Mouse (Mus musculus): ENCODE data around the gene Rbm47. TPM values are rescaled to one million over a fixed set of nuclear protein-coding genes. Genes with fewer than 3 reads are reported as not detected.

Gene Rbm47
- polyA plus RNA-seq, 1 experiment from 2014 or later, result 45.6 TPM

DNA sequence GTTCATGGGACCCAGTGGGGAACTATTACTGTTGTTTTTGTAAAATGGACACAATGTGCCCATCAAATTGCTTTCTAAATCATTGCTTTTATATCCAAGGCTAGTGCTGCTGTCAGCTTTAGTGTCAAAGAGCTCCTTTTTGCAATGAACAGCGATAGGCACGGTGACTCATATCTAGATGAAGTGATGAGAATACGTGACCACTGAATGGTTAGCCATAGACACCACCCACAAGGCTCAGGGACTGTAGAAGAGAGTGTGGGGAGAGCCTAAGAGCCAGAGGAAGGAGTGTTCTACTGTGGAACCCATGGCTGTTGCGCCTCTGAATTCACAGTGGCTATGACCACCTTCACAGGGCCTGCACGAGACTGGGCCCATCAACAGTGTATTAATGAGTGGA lies 186.5 kb downstream of the Rbm47 start:
- Histone ChIP-seq H3K4me3 (ENCODE audit: low read length) (no peak overlapping the region), H3K27me3 (ENCODE audit: control insufficient read depth, insufficient read depth, low read length) (no peaks in the 10 kb centered on the region), H3K27ac (ENCODE audit: low read depth, low read length) (no peak overlapping the region), H3K9ac (ENCODE audit: low read depth, low read length) (no peak overlapping the region), H3K36me3 (ENCODE audit: control insufficient read depth, insufficient read depth, low read length) (no peaks in the 10 kb centered on the region), H3K4me2 (replicated peaks; ENCODE audit: low read depth, low read length) (no peak overlapping the region), H3K4me1 (ENCODE audit: control insufficient read depth, insufficient read depth, low read length) (no peaks in the 10 kb centered on the region), H3K9me3 (ENCODE audit: control insufficient read depth, low read length) (no peaks in the 10 kb centered on the region)
- no peak for ATAC-seq (ENCODE audit: low FRiP score, low TSS enrichment)
- WGBS, result 89% methylated on average over 5 of the region's 5 CpGs

DNA sequence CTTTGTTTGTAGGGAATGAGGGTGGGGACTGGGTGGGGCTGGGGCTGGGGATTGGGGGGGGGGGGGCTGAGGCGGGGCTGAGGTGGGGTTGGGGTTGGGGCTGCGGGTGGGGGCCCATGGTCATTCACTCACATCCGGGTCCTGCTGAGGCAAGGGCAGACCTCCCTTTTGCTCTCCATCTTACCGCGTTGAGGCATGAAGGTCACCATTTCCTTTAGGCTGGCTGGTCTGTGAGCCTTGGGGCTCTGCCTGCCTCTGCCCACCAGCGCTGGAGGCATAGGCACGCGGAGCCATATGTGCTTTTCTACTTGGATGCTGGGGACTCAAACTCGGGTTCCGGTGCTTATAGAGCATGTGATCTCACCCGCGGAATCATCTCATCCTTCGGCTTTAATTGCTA lies 197.2 kb downstream of the Rbm47 start:
- H3K27me3 ChIP-seq (ENCODE audit: control insufficient read depth, insufficient read depth, low read length), result no peaks in the 10 kb centered on the region
- H3K36me3 ChIP-seq (ENCODE audit: control insufficient read depth, insufficient read depth, low read length), result no peaks in the 10 kb centered on the region
- H3K4me1 ChIP-seq (ENCODE audit: control insufficient read depth, insufficient read depth, low read length), result no peaks in the 10 kb centered on the region
- ATAC-seq (ENCODE audit: low FRiP score, low TSS enrichment), result no peak
- H3K27ac ChIP-seq (ENCODE audit: low read depth, low read length), result no peak overlapping the region
- no peak overlapping the region for H3K4me2 ChIP-seq (replicated peaks; ENCODE audit: low read depth, low read length)
- no peak overlapping the region for H3K9ac ChIP-seq (ENCODE audit: low read depth, low read length)
- H3K4me3 ChIP-seq (ENCODE audit: low read length), result no peak overlapping the region
- 92% methylated on average over 13 of the region's 13 CpGs for whole genome bisulfite sequencing
- H3K9me3 ChIP-seq (ENCODE audit: control insufficient read depth, low read length), result no peaks in the 10 kb centered on the region

DNA sequence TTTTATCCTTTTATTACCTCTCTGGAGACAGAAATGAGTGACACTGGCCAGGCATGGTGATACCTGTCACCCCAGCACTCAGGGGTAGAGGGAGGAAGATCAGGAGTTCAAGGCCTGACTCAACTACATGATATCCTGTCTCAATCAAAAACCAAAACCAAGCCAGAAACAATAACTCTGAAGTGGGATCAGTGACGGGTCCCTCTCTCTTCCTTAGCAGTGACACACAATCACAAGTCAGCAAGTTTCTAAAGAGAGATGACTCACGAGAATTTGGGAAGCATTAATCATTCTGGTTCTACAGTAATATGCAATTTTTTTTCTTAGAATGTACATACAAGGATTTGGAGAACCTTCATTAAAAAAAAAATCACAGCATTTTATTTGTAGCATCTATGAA lies 199.7 kb downstream of the Rbm47 start:
- Histone ChIP-seq H3K4me1 (ENCODE audit: control insufficient read depth, insufficient read depth, low read length) (no peaks in the 10 kb centered on the region), H3K27ac (ENCODE audit: low read depth, low read length) (no peak overlapping the region), H3K36me3 (ENCODE audit: control insufficient read depth, insufficient read depth, low read length) (no peaks in the 10 kb centered on the region), H3K9ac (ENCODE audit: low read depth, low read length) (no peak overlapping the region), H3K27me3 (ENCODE audit: control insufficient read depth, insufficient read depth, low read length) (no peaks in the 10 kb centered on the region), H3K4me2 (replicated peaks; ENCODE audit: low read depth, low read length) (no peak overlapping the region), H3K9me3 (ENCODE audit: control insufficient read depth, low read length) (no peaks in the 10 kb centered on the region), H3K4me3 (ENCODE audit: low read length) (no peak overlapping the region)
- 46% methylated on average over 2 of the region's 2 CpGs for WGBS
- ATAC-seq (ENCODE audit: low FRiP score, low TSS enrichment), result no peak

DNA sequence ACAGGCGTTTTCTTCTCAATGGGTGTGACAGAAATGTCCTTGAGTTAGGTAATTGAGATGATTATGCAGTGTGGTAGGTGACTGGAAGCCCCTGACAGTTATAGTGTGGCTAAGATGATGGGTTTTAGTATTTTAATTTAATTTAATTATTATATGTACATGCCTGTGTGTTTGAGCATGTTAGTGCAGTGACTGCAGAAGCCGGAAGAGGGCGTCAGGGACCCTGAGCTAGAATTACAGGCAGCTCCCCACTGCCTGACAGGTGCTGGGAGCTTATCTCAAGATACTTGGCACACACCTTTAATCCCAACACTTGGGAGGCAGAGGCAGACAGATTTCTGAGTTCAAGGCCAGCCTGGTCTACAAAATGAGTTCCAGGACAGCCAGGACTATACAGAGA lies 204.9 kb downstream of the Rbm47 start:
- Histone ChIP-seq H3K27me3 (ENCODE audit: control insufficient read depth, insufficient read depth, low read length) (no peaks in the 10 kb centered on the region), H3K27ac (ENCODE audit: low read depth, low read length) (no peak overlapping the region), H3K36me3 (ENCODE audit: control insufficient read depth, insufficient read depth, low read length) (no peaks in the 10 kb centered on the region), H3K4me2 (replicated peaks; ENCODE audit: low read depth, low read length) (no peak overlapping the region), H3K9me3 (ENCODE audit: control insufficient read depth, low read length) (no peaks in the 10 kb centered on the region), H3K4me1 (ENCODE audit: control insufficient read depth, insufficient read depth, low read length) (no peaks in the 10 kb centered on the region), H3K9ac (ENCODE audit: low read depth, low read length) (no peak overlapping the region), H3K4me3 (ENCODE audit: low read length) (no peak overlapping the region)
- 92% methylated on average over 3 of the region's 3 CpGs for WGBS
- no peak for ATAC-seq (ENCODE audit: low FRiP score, low TSS enrichment)

DNA sequence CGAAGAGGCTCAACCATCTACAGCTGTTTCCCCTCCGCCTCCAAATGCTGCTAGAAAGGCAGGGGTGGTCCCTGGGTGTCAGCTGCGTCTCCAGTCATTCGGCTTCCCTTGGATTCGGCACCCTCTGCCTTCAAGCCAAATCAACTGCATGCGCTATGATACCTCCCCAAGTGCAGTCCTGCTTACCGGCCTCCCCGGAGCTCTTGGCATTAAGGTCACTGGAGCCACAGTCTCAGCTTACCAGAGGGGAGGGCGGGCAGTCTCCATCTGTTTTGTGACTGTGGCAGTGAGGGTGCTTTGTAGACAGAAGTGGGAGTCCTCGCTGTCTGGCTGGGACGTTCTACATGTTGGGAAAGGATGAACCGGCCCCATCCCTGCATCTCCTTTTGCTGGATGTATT lies 205.8 kb downstream of the Rbm47 start:
- no peak overlapping the region for H3K27ac ChIP-seq (ENCODE audit: low read depth, low read length)
- H3K9ac ChIP-seq (ENCODE audit: low read depth, low read length), result no peak overlapping the region
- H3K9me3 ChIP-seq (ENCODE audit: control insufficient read depth, low read length), result no peaks in the 10 kb centered on the region
- 52% methylated on average over 12 of the region's 12 CpGs for WGBS
- H3K4me3 ChIP-seq (ENCODE audit: low read length), result no peak overlapping the region
- no peaks in the 10 kb centered on the region for H3K27me3 ChIP-seq (ENCODE audit: control insufficient read depth, insufficient read depth, low read length)
- ATAC-seq (ENCODE audit: low FRiP score, low TSS enrichment), result no peak
- no peak overlapping the region for H3K4me2 ChIP-seq (replicated peaks; ENCODE audit: low read depth, low read length)
- H3K4me1 ChIP-seq (ENCODE audit: control insufficient read depth, insufficient read depth, low read length), result no peaks in the 10 kb centered on the region
- no peaks in the 10 kb centered on the region for H3K36me3 ChIP-seq (ENCODE audit: control insufficient read depth, insufficient read depth, low read length)

Small RNA genes within 50 kb of the gene (microRNA-seq; reads per million reads assigned to microRNA genes)
- not detected for gene Gm25952

Other genes with a start within 250 kb of the Rbm47 start
- 0.53 and 0.71 TPM in 2 replicates for gene Chrna9, start 238.2 kb downstream of the Rbm47 start, polyA plus RNA-seq (2014; fragmentation: Nextera tagmentation; extraction: Ambion mirVana)
- gene 9130230L23Rik, start 168.8 kb downstream of the Rbm47 start, polyA plus RNA-seq (2014; fragmentation: Nextera tagmentation; extraction: Ambion mirVana), result 0.38 and 0.40 TPM in 2 replicates
- gene Nsun7, start 86.8 kb upstream of the Rbm47 start, polyA plus RNA-seq (2014; fragmentation: Nextera tagmentation; extraction: Ambion mirVana), result 0.67 and 0.81 TPM in 2 replicates

Measured in kidney, embryonic 14.5 days (tissue).